Mouse (Mus musculus): ENCODE results near the gene Cfp. TPM values are rescaled to one million over a fixed set of nuclear protein-coding genes. Genes with fewer than 3 reads are reported as not detected.

Gene Cfp
- polyA plus RNA-seq, 1 experiment from 2014 or later, result 8.4 TPM

GRCm38 (mm10) chrX:20920249-20920843 lies 11.0 kb downstream of the Cfp start:
- no peaks in the 10 kb centered on the region for H3K27me3 ChIP-seq (replicated peaks)
- no peak overlapping the region for H3K9ac ChIP-seq
- peak overlapping the region; percentile 84 for H3K4me2 ChIP-seq
- ATAC-seq (ENCODE audit: insufficient read depth, low FRiP score, low read depth), result peak; percentile 7; the same call in 1 of the 2 replicates
- peak overlapping the region; percentile 43 for H3K4me3 ChIP-seq (replicated peaks)
- no peaks in the 10 kb centered on the region for H3K36me3 ChIP-seq
- H3K4me1 ChIP-seq, result no peaks in the 10 kb centered on the region
- H3K9me3 ChIP-seq, result no peaks in the 10 kb centered on the region
- H3K27ac ChIP-seq, result no peak overlapping the region
- 20% methylated on average over 39 of the region's 49 CpGs for WGBS

DNA sequence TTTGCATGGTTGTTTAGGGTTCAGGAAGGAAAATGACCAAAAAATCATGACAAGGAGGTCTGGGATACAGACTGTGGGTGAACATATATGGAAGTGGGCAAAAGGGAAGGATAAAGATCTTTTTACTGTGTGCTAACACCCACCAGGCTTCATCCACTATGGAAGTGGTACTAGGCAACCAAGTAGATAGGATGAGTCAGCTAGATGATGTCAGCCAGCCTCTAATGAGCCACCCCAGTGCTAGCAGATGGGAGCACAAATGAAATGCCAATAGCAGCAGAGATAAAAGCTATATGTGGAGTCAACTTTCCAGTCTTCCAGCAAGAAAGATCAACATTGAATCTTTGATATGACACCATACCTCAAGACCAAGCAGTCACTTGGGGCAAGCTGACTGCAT lies 16.3 kb downstream of the Cfp start:
- Histone ChIP-seq H3K4me1 (no peaks in the 10 kb centered on the region), H3K9ac (no peak overlapping the region), H3K27me3 (replicated peaks) (no peaks in the 10 kb centered on the region), H3K9me3 (no peaks in the 10 kb centered on the region), H3K27ac (no peak overlapping the region), H3K4me3 (replicated peaks) (no peak overlapping the region), H3K4me2 (no peak overlapping the region), H3K36me3 (no peaks in the 10 kb centered on the region)
- no peak for ATAC-seq (ENCODE audit: insufficient read depth, low FRiP score, low read depth)

DNA sequence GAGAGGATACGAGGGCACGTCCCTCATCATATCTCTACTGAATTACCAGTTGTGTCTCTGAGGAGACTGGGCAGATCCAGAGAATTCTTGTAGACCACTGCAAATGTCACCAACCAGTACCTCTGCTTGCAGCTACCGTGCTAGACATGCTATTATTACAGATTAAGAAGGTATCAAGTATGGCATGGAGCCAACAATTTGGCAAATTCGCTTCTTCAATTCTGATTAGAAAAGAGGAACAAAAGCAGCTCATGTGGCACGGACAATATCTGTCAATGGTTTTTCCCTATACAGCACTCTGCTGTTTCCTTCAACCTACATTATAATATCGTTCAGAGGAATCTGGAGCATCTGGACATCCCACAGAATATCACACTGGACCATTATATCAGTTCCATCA lies 17.6 kb downstream of the Cfp start:
- no peak overlapping the region for H3K4me2 ChIP-seq
- H3K9ac ChIP-seq, result no peak overlapping the region
- no peaks in the 10 kb centered on the region for H3K27me3 ChIP-seq (replicated peaks)
- H3K36me3 ChIP-seq, result no peaks in the 10 kb centered on the region
- no peaks in the 10 kb centered on the region for H3K4me1 ChIP-seq
- H3K9me3 ChIP-seq, result no peaks in the 10 kb centered on the region
- H3K4me3 ChIP-seq (replicated peaks), result no peak overlapping the region
- 82% methylated on average over 6 of the region's 6 CpGs for WGBS
- ATAC-seq (ENCODE audit: insufficient read depth, low FRiP score, low read depth), result no peak
- no peak overlapping the region for H3K27ac ChIP-seq

GRCm38 (mm10) chrX:20910074-20910473 lies 21.3 kb downstream of the Cfp start:
- no peaks in the 10 kb centered on the region for H3K4me1 ChIP-seq
- H3K9me3 ChIP-seq, result no peaks in the 10 kb centered on the region
- no peak overlapping the region for H3K4me3 ChIP-seq (replicated peaks)
- no peak overlapping the region for H3K9ac ChIP-seq
- no peaks in the 10 kb centered on the region for H3K36me3 ChIP-seq
- H3K27ac ChIP-seq, result no peak overlapping the region
- no peak for ATAC-seq (ENCODE audit: insufficient read depth, low FRiP score, low read depth)
- H3K27me3 ChIP-seq (replicated peaks), result no peaks in the 10 kb centered on the region
- H3K4me2 ChIP-seq, result no peak overlapping the region
- 33% methylated on average over 3 of the region's 3 CpGs for WGBS

Other genes starting within 250 kb of the Cfp start
- 101 and 114 TPM in 2 replicates for gene Cdk16, start 243.6 kb downstream of the Cfp start, polyA plus RNA-seq (2015; fragmentation: Nextera tagmentation; extraction: Ambion mirVana)
- gene Usp11, start 227.6 kb downstream of the Cfp start, polyA plus RNA-seq (2015; fragmentation: Nextera tagmentation; extraction: Ambion mirVana), result 27.6 and 29.4 TPM in 2 replicates
- 98.8 and 116 TPM in 2 replicates for gene Araf, start 133.7 kb downstream of the Cfp start, polyA plus RNA-seq (2015; fragmentation: Nextera tagmentation; extraction: Ambion mirVana)
- 18.3 and 19.3 TPM in 2 replicates for gene Timp1, start 61.4 kb downstream of the Cfp start, polyA plus RNA-seq (2015; fragmentation: Nextera tagmentation; extraction: Ambion mirVana)
- 1.9 and 2.8 TPM in 2 replicates for gene Syn1, start 10.6 kb downstream of the Cfp start, polyA plus RNA-seq (2015; fragmentation: Nextera tagmentation; extraction: Ambion mirVana)
- 9.3 and 11.8 TPM in 2 replicates for gene Elk1, start 19.1 kb upstream of the Cfp start, polyA plus RNA-seq (2015; fragmentation: Nextera tagmentation; extraction: Ambion mirVana)
- 51.3 and 55.7 TPM in 2 replicates for gene Uxt, start 30.5 kb upstream of the Cfp start, polyA plus RNA-seq (2015; fragmentation: Nextera tagmentation; extraction: Ambion mirVana)
- gene Zfp182, start 130.8 kb upstream of the Cfp start, polyA plus RNA-seq (2015; fragmentation: Nextera tagmentation; extraction: Ambion mirVana), result 5.1 and 6.2 TPM in 2 replicates
- gene Spaca5, start 136.9 kb upstream of the Cfp start, polyA plus RNA-seq (2015; fragmentation: Nextera tagmentation; extraction: Ambion mirVana), result not detected in 2 replicates
- 1.0 and 1.5 TPM in 2 replicates for gene Zfp300, start 158.0 kb upstream of the Cfp start, polyA plus RNA-seq (2015; fragmentation: Nextera tagmentation; extraction: Ambion mirVana)
- not detected in 2 replicates for gene Ssxa1, start 184.3 kb upstream of the Cfp start, polyA plus RNA-seq (2015; fragmentation: Nextera tagmentation; extraction: Ambion mirVana)
- gene Gm21876, start 244.1 kb upstream of the Cfp start, polyA plus RNA-seq (2015; fragmentation: Nextera tagmentation; extraction: Ambion mirVana), result not detected in 2 replicates

Measured in stomach, embryonic 15.5 days (tissue).